Mouse (Mus musculus) cerebellum, adult (tissue): ENCODE measurements at regions not wholly inside any gene's neighbourhood (a gene's known extent, or its start where the extent isn't known, plus 50 kb on each side); places are given as distances from the start of the nearest gene placed in this dataset.
A peak's percentile ranks its signal among the peaks of the same experiment; 100 is the strongest.
"Not testable (repeated sequence)": the region's sequence is repeated elsewhere in the genome, so short reads cannot be mapped to it uniquely, and the experiment has no call there.

Experiments
- ATAC-seq: cut with Nextera tagmentation; 2 replicates; pipeline ENCODE4 v1.9.2; 2017; ENCODE audit warnings: mild to moderate bottlenecking, moderate library complexity, mixed read lengths; ENCODE audit not compliant: insufficient number of reproducible peaks, low FRiP score, low TSS enrichment

DNA sequence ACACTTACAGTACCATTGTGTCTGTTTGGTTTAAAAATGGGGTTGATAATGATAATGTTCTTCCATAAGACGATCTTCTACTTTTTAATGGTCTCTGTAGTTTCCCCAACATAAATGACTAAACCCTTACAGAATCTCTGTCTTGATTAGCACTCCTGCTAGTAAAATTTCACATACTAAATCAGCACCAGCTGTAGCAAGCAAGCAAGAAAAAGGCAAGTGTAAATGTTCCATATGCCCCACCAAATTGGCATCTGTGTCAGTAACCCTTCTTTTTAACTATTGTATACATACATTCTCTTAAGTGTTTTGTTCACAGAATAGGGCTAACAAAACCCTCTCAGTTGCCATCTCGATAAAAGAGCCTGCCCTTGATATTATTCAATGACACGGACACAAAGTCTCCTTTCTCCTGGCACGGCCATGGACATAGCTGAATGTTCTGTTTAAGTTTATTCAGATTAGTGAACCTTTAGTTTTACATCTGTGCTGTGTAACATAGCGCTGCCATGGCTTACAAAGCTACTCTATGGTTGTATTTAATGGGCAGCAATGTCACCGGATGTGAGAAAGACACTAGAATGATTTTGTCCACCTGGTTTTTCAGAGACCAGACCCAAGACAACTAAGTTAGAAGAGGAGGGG, 414.3 kb downstream of the Gtdc1 start:
- no peak for ATAC-seq

DNA sequence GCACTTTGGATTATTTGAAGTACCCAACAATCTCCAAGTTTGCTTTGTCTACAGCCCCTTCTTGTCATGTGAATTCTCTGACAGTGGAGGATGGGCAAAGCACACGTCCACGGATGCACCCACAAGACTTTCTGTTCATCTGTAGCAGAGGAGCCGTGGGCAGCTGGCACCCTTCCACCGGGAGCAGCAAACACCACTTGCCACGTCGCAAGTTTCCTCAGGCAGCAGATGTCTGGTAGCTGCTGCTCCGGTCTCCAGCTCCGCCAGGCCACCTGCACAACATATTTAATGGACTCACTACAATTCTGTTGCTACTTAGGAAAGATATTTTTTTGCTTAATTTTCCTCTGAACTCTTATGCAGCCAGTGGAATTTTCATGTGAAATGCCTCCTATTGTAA, 415.1 kb downstream of the Gtdc1 start:
- ATAC-seq: no peak

GRCm38 (mm10) chr2:44509101-44509500, 418.4 kb downstream of the Gtdc1 start:
- no peak for ATAC-seq

GRCm38 (mm10) chr2:44504273-44504672, 423.2 kb downstream of the Gtdc1 start:
- no peak for ATAC-seq

GRCm38 (mm10) chr2:44490806-44491205, 436.7 kb downstream of the Gtdc1 start:
- ATAC-seq: not testable (repeated sequence)

DNA sequence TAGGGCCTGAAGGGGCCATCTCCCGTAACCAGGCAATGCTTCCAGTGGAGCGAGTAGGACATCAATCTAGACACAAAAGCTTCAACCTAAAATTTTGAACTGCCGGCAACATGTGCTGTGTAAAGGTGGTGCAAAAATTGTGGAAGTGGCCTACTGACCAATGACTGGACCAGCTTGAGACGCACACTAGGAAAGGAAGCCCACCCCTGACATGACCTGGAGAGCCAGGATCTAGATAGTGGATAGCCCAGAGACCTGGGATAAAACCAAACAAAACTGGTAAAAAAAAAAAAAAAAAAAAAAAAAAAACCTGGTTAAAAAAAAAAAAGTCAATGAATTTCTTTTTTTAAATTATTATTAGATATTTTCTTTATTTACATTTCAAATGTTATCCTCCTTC, 437.2 kb downstream of the Gtdc1 start:
- no peak for ATAC-seq

GRCm38 (mm10) chr2:44485880-44486279, 441.6 kb downstream of the Gtdc1 start:
- no peak for ATAC-seq

GRCm38 (mm10) chr2:44479746-44480145, 447.7 kb downstream of the Gtdc1 start:
- ATAC-seq: no peak

- no peak for ATAC-seq
Observed at GRCm38 (mm10) chr2:44475456-44475855, 452.0 kb downstream of the Gtdc1 start.

DNA sequence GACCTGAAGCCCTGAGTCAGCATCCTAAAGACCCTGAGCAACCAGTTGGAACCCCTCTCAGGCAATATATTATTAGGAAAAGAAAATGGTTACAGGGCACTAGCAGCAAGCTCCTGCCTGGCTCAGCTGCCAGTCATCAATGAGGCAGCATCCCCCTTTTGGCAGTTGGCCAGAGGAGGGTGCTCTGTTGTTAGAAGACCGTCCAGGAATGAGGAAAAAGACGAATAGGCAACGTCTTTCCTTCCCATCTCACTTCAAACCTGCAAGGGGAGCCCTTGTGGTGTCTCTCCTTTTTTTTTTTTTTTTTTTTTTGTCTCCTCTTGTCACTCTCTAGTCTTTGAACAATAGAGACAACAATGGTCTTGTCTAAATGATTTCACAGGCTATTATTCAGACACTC, 452.8 kb downstream of the Gtdc1 start:
- ATAC-seq: no peak

- ATAC-seq: no peak
Observed at GRCm38 (mm10) chr2:44471381-44471780, 456.1 kb downstream of the Gtdc1 start.

DNA sequence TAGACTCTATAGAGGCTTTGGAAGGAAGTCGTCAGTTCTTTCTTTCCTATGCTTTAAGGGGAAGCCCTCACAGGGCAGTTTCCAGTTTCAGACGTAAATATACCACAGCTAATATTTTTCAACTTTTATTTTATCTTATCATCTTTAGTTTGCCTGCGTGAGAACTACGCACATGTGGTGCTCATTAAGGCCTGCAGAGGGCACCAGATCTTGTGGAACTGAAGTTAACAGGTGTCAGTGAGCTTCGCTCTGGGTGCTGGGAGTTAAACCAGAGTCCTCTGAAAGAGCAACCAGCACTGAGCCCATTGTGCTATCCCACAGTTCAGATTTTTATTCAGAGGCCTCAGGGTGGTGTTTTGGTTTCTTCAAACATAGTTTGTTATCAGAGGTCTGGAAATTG, 456.5 kb downstream of the Gtdc1 start:
- ATAC-seq: no peak

DNA sequence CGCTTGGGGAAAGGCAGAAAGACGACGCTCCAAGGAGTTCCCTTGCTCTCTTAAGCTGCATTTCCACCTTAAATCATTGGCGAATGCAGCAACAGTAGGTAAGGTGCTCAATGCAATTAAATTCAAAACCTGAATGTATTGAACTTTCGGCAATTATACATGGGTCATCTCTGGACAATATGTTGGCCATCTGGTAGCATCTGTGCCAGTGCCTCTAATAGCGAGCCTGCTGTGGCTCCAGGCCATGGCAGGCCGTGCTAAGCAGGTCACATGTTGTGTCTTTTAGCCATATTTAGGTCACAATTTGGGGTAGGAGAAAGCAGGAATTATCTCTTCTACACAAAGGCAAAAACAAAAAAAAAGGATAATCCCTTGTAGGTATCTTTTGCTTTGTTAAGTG, 462.8 kb downstream of the Gtdc1 start:
- ATAC-seq: peak; percentile 56; the same call in 1 of the 2 replicates

DNA sequence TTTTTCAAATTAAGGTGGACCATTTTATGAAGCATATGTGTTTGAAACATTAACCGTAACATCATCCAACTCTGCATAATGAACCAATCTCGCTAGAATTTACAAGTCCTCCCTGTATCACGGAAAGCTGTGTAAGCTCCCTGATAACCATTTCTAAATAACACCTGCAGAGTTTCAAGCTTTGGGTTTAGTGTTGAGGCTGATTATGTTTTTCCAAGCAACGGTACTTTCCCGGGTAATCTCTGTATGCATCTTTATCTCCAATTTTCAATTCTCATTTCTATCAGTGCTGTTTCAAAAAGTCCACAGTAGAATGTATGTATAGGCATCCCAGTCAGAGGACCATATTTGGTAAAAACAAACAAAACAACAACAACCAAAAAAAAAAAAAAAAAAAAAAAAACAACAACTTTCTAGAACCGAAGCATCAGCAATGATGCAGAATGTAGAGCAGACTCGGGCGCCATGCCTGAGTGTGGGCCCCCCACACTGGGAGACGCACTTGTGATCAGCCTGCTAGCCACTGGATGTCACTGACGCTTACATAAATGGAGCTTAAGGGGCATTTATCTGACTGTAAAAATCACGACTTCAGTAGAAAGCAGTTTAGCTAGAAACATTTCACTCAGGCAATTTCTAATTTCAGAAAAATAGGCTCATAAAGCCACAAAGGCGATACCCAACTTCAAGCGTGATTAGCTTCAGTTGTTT, 464.7 kb downstream of the Gtdc1 start:
- no peak for ATAC-seq

DNA sequence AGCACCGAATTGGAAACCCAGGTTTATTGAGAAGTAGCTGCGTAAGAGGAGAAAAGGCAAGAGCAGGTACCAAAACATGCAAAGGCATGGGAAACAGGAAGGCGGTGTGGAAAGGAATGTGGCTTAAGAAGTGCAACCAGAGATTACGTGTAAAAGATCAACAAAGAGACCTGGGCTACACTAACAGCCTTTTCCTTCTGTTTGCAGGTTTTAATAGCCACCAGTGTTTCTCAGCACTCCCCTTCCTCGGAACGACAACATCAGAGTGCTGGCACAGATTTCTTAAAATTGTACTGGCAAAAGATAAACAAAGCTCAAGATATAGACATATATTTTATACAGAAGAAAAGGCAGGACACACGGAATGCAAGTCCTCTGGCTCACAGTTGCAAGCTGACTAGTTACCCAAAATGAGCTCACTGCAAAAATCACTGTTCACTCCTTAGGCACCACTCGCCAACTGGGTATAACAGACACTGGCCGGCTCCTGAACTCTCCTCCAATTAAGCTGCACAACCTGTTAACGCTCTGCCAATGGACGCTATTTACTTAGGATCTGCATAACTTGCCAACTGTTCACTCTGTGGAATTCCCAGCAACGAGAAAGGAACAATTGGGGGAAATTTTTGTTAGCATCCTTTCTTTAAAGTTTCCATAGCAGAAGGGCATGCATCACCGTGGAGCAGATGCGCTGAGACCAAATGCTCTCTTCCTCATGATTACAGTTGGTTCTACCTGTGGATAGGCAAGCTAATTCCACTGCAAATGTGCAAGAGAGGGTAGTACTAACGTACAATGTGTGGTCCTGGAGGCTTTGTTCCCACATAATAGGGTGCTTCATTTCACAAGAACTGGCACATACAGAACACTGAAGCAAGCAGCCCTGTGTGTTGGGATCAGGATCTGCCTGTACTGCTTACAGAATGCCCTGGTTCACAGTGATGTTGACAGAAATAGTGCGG, 465.9 kb downstream of the Gtdc1 start:
- no peak for ATAC-seq

- no peak for ATAC-seq
Observed at GRCm38 (mm10) chr2:44449471-44449870, 478.0 kb downstream of the Gtdc1 start.
